Mouse (Mus musculus): ENCODE measurements around the gene Rad50.

Rad50 gene

GRCm38 (mm10) chr11:53706934-53707717 is at the start of gene Rad50:
Gene Rad50 (minus strand): TSS chr11:53707319.
- in situ Hi-C loops (cut with MseI, MboI), result no loop called here

- in situ Hi-C loops (cut with MseI, MboI), result loop anchor here (5.0 kb wide), 2 partner anchors 92 to 97 kb away; no protein-coding TSS in a partner anchor
These were observed 48.0 kb upstream of the Rad50 start for GRCm38 (mm10) chr11:53755011-53755595.

GRCm38 (mm10) chr11:53749716-53750352 is 42.7 kb upstream of the Rad50 start:
- in situ Hi-C loops (cut with MseI, MboI), result no loop called here

DNA sequence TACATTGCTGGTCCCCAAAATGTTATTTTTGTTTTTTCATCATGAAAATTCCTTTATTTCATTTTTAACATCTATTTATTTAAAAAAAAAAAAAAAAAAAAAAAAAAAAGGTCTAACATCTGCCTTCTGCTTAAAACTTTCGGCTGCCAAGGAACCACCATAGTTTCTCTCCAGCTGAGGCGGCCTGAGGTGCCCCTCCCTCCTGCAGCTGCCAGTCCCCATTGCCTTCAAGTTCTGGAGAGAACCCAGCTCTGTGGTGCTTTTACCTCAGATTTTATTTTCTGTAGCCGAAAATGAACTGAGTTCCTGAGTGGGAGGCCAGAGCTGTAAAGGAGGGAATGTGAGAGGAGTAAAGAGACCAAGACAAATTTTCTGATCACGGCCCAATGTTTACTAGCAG is 42.2 kb upstream of the Rad50 start:
- in situ Hi-C loops (cut with MseI, MboI), result no loop called here

DNA sequence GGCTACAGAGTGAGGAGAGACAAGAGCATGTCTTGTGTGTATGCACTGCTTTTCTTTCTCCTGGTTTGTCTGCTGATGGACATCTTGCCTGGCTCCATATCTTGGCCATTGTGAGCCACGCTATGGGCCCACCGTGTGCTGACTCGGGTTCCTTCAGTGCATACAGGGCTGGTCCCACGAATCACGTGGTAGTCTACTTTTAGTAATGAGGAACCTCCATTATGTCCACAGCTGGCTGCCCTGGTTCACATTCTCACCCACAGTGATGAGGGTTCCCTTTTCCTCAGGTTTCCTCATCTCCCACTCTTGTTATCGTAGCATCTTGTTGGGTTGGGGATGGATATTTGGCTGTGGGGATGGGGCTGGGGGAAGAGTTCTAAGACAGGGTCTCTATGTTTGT is 41.5 kb upstream of the Rad50 start:
- in situ Hi-C loops (cut with MseI, MboI), result no loop called here

GRCm38 (mm10) chr11:53747985-53748384 is 40.9 kb upstream of the Rad50 start:
- in situ Hi-C loops (cut with MseI, MboI), result no loop called here

DNA sequence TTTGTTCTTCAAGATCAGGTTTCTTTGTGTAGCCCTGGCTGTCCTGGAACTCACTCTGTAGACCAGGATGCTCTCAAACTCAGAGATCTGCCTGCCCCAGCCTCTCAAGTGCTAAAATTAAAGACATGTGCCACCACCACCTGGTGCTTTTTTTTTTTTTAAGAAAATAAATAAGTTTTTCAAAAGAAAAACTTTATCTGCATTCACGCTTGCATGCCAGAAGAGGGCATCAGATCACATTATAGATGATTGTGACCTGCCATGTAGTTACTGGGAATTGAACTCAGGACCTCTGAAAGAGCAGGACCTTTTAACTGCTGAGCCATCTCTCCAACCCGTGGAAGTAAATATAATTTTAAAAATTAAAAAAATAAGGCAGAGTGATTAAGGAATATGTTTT is 38.1 kb upstream of the Rad50 start:
- in situ Hi-C loops (cut with MseI, MboI), result no loop called here

DNA sequence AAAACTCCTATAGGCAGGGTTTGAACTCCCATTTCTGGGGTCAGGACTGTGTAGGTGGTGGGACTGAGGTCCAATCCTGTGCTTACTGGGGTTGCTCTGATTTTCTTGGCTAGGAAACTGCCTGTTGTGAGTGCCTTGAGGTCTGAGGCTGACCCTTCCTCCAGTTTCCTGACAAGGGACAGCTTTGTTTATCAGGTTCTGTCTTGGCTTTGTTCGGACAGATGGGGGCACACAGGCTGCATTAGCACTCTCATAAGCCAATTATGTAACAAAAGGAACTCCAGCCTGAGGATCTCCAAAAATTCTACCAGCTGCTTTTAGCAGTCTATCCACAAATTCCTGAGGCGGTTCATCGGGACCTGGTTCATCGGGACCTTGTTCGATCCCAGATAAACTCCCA is 35.2 kb upstream of the Rad50 start:
- in situ Hi-C loops (cut with MseI, MboI), result no loop called here

DNA sequence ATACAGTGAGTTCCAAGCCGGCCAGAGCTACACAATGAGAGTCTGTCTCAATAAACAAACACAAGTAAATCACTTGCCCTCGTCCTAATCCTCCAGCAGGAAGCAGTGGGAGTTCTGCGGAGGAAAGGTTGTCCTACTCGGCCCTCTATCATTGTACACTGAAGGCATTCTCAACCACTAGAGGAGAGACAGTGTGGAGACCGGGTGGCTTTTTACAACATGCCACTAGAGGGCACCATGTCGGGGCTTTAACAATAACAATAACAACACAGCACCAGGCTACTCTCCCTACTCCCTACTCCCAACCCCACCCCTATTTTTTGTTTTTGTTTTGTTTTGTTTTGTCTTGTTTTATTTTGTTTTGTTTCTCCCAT is 30.4 kb upstream of the Rad50 start:
- in situ Hi-C loops (cut with MseI, MboI), result no loop called here

- in situ Hi-C loops (cut with MseI, MboI), result no loop called here
These were observed 29.9 kb upstream of the Rad50 start for GRCm38 (mm10) chr11:53736771-53737572.

GRCm38 (mm10) chr11:53735682-53736245 is 28.6 kb upstream of the Rad50 start:
- in situ Hi-C loops (cut with MseI, MboI), result no loop called here

DNA sequence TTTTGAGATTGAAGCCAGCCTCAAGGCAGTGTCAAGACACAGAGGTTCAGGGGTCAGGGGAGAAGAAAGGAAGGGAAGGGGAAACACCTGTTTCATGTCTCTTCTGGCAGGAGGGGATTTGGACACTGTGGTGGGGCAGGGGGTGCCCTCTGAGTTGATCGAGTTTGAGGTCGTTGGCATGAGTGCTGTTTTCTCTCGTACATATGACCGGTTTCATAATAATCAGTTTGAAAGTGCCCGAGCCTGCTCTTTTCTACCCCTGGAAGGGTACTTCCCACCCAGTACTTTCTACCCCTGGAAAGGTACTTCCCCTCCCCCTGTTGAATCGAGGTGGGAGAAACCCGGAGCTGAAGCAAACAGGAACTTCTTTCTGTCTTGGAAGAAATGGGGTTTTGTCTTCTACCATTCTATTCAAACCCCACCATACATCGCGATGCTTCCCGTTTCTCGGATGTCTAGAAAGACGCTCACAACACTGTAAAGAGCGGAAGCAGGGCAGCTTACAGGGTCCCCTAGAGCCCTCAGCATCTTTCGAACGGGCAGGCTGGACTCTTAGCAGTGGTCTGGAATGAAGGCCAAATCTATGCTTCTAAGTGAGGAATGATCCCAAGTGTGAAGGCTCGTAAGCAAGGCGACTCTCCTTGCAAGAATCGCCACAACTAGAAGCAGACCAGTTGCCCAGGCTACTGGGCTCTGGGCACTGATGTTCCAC is 28.0 kb upstream of the Rad50 start:
- in situ Hi-C loops (cut with MseI, MboI), result no loop called here

DNA sequence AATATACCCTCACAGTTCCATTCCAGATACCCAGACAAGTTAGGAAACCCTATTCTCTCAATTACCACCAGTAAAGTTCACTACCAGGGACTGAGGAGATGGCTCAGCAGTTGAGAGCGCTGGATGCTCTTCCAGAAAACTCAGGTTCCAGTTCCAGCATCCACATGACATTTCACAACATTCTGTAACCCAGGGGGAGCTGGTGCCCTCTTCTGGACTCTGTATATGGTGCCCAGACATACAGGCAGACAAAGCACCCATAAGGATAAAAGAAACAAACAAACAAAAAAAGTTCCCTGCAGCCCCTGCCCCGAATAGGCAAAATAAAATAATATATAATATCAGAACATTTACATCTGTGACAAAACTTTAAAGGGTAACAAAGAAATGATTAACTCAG is 27.3 kb upstream of the Rad50 start:
- in situ Hi-C loops (cut with MseI, MboI), result no loop called here

DNA sequence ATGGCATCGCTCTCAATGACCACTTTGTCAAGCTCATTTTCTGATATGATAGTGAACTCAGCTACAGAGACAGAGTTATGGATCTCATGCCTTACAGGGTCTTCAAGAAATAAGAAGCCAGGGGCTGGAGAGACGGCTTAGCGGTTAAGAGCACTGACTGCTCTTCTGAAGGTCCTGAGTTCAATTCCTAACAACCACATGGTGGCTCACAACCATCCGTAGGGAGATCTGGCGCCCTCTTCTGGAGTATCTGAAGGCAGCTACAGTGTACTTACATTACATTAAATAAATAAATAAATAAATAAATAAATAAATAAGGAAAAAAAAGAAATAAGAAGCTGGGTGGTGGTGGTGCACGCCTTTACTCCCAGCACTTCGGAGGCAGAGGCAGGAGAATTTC is 26.7 kb upstream of the Rad50 start:
- in situ Hi-C loops (cut with MseI, MboI), result no loop called here

DNA sequence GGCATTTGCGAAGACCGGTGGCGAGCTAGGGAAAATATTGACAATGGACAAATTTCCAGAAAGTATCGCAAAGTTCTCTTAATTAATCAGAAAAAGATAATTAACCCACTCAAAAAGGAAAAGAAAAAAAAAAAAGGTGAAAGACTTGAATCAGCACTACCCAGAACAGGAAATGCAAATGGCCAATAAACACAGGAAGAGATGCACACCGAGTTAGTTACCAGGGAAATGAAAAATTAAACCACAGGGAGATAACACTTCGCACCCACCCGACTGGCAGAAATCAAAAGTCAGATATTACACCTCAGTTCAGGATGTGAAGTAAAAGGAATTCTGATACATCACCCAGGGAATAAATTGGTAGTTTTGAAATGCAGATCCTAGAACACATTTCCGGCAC is 25.1 kb upstream of the Rad50 start:
- in situ Hi-C loops (cut with MseI, MboI), result no loop called here

DNA sequence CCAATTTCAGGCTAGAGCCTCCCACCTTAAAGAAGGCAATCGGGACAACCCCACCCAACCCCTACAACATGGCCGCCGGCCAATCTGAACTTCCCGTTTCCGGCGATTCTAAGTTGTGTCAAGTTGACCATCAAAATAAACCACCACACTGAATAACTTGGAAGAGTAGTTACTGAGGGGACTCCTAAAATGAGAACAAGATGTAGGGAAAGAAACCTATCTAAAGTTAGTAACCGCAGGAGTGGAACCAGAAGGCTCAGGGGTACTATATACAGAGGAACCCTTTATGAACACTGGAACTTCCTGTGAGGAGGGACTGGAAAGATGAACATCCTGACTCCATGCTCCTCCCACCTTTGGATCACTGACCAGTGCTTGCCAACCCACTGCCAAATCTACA is 24.3 kb upstream of the Rad50 start:
- in situ Hi-C loops (cut with MseI, MboI), result no loop called here

DNA sequence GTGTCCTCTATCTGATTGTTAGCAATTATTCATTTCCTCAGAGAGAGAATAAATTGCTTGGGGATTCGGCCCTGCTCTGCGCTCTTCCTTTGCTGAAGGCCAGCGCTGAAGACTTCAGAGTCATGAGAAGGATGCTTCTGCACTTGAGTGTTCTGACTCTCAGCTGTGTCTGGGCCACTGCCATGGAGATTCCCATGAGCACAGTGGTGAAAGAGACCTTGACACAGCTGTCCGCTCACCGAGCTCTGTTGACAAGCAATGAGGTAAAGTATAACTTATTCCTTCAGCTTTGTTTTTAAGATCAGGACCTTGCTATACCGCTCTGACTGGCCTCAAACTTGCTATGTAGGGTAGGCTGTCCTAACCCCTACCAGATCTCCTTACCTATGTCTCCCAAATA is 13.6 kb upstream of the Rad50 start, which contains the start of gene Il5:
Gene Il5 (plus strand): TSS at position 80 of the 400 bp plus-strand sequence.
- in situ Hi-C loops (cut with MseI, MboI), result no loop called here

DNA sequence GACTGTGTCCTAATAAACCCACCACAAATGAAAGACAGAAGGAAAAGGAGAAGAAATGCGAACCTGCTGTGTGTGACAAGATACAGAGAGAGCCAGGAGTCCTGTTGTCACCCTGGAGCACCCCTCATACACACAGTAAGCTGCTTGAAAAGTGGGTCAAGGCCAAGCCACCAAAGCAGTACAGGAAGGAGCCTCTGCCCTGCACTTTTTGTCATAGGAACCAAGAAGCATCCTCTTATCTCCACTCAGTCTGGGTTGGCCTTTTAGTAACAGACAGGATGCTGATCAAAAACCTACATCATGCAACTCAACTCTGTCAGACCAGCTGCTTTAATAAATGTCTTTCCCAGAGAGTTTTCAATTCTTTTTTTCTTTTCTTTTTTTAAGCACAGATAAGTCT is 12.6 kb upstream of the Rad50 start:
- in situ Hi-C loops (cut with MseI, MboI), result no loop called here

DNA sequence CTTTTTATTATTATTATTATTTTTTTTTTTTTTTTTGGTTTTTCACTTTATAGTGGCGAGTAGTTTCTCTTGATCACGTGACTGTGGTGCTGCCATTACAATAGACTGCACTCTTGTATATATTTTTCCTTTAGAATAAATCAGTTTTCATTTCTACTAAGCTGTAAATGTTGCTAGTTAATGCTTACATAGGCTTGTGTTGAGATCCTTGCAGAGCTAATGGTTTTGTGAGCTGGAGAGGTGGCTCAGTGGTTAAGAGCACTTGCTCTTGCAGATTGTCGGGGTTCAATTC is 545 bp upstream of the Rad50 start:
- in situ Hi-C loops (cut with MseI, MboI), result no loop called here

GRCm38 (mm10) chr11:53706236-53706933 is 734 bp downstream of the Rad50 start:
- in situ Hi-C loops (cut with MseI, MboI), result no loop called here

DNA sequence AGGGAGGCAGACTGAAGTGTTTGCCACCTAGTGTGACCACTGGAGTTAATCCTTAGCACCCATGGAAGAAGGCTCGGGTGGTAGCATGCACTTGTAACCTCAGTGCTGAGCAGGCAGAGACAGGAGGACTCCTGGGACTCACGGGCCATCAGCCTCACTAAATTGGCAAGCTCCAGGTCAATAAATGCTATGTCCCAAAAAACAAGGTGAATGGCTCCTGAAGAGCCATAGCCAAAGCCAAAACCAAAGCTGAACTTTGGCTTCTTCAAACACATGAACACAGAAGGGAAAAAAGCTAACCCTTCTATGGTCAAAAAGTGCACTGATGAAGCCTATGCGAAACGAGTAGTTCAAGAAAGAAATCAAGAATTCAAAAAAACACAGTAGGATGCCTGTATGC is 7.8 kb downstream of the Rad50 start:
- in situ Hi-C loops (cut with MseI, MboI), result no loop called here

Measured in mouse trophoblast stem cell (cell line).